Mouse (Mus musculus): ENCODE data around the gene Trp53bp2. TPM values are rescaled to one million over a fixed set of nuclear protein-coding genes. Genes with fewer than 3 reads are reported as not detected.

The Trp53bp2 gene
- polyA plus RNA-seq, 1 experiment from 2014 or later, result 3.1 TPM

DNA sequence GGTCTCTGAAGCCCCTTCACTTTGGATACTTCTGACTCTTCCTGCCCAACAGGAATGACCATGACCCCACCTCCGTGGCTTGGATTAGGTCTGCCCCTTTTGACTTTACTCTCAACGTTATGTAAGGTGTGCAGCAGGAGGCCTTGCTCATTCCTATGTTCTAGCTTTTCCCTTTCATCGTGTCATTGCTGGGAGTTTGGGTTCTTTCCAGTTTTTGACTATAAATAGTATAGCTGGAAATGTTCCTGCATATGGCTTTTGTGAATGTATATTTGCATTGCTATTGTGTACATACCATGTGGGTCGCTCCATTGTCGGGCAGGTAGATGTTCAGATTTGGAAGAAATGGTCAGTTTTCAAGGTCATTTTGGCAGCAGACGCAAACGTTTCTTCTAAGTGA, 30.1 kb upstream of the Trp53bp2 start:
- H3K27ac ChIP-seq, result no peak overlapping the region
- ATAC-seq (ENCODE audit: low read depth) (no peak), DNase-seq (no peak)
- peaks cover 1% of the 10 kb centered on the region; the same call in 1 of the 2 replicates for H3K27me3 ChIP-seq
- no peak overlapping the region for H3K9ac ChIP-seq
- no peak overlapping the region for H3K4me3 ChIP-seq (replicated peaks)
- no peak overlapping the region for H3K4me2 ChIP-seq
- H3K36me3 ChIP-seq, result no peaks in the 10 kb centered on the region
- 64% methylated on average over 7 of the region's 7 CpGs for WGBS (ENCODE audit: insufficient replicate concordance)
- no peaks in the 10 kb centered on the region for H3K9me3 ChIP-seq (replicated peaks)
- H3K4me1 ChIP-seq (replicated peaks), result no peaks in the 10 kb centered on the region

DNA sequence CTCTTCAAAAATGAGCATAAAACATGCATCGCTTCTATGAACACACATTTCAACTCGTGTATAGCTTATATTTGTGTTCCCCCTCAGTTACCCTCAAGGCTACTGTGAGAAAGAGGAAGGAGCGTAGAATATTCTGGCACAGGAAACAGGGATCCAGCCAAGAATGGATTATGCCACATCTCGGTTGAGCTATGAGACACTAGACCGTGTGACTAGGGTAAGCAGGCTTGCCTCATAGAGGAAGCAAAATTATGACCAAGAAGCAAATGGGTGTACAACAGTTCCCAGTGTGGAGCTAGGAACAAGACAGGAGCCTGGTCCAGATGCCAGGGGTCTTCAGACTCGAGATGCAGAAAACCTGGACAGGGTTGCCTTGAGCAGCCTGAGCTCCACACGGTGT, 28.3 kb upstream of the Trp53bp2 start:
- no peak for ATAC-seq (ENCODE audit: low read depth)
- WGBS (ENCODE audit: insufficient replicate concordance), result 51% methylated on average over 7 of the region's 7 CpGs
- no peaks in the 10 kb centered on the region for H3K9me3 ChIP-seq (replicated peaks)
- no peak overlapping the region for H3K9ac ChIP-seq
- no peak overlapping the region for H3K4me3 ChIP-seq (replicated peaks)
- H3K27ac ChIP-seq, result no peak overlapping the region
- H3K4me1 ChIP-seq (replicated peaks), result no peaks in the 10 kb centered on the region
- H3K27me3 ChIP-seq, result no peaks in the 10 kb centered on the region
- H3K36me3 ChIP-seq, result no peaks in the 10 kb centered on the region
- DNase-seq, result no peak
- H3K4me2 ChIP-seq, result no peak overlapping the region

DNA sequence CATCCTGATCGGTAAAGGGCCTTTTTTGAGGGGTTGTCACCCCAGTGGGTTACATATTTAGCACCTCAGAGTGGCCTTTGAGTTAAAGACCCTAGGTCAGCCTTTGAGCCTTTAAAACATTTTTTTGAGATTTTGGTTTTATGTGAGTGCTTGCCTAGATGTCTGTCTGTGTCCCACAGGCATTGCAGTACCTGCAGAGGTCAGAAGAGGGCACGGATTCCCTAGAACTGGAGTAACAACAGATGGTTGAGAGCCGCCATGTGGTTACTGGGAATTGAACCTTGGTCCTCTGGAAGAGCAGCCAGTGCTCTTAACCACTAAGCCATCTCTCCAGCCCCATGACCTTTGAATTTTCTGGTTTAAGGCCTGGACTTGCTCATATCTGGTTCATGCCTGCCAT, 27.6 kb upstream of the Trp53bp2 start:
- Histone ChIP-seq H3K4me2 (no peak overlapping the region), H3K9ac (no peak overlapping the region), H3K36me3 (no peaks in the 10 kb centered on the region), H3K4me1 (replicated peaks) (no peaks in the 10 kb centered on the region), H3K27me3 (no peaks in the 10 kb centered on the region), H3K27ac (no peak overlapping the region), H3K4me3 (replicated peaks) (no peak overlapping the region), H3K9me3 (replicated peaks) (no peaks in the 10 kb centered on the region)
- no peak for DNase-seq
- no peak for ATAC-seq (ENCODE audit: low read depth)
- WGBS (ENCODE audit: insufficient replicate concordance), result 56% methylated on average over 3 of the region's 3 CpGs

DNA sequence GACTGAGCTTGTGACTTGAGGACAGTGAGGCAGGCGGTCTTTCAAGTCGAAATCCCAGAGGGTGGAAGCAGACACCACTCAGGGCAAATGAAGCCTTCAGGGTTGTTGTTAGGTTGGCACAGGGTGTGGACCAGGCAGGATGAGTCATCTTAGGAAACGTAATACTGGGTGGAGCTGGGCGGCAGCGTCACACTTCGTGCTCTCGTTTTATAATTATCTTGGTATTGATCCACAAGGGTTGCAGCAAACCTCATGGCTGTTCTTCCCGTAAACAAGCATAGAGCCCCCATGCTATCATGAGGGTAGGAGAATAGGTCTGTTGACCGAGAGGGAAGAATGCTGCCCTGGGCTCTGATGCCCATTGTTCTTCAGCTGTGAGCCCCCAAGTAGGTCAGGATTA, 25.9 kb upstream of the Trp53bp2 start:
- H3K4me1 ChIP-seq (replicated peaks), result no peaks in the 10 kb centered on the region
- H3K4me2 ChIP-seq, result no peak overlapping the region
- 60% methylated on average over 9 of the region's 9 CpGs for WGBS (ENCODE audit: insufficient replicate concordance)
- DNase-seq, result no peak
- no peaks in the 10 kb centered on the region for H3K27me3 ChIP-seq
- no peak overlapping the region for H3K27ac ChIP-seq
- no peaks in the 10 kb centered on the region for H3K36me3 ChIP-seq
- H3K4me3 ChIP-seq (replicated peaks), result no peak overlapping the region
- H3K9me3 ChIP-seq (replicated peaks), result no peaks in the 10 kb centered on the region
- no peak for ATAC-seq (ENCODE audit: low read depth)
- H3K9ac ChIP-seq, result no peak overlapping the region

DNA sequence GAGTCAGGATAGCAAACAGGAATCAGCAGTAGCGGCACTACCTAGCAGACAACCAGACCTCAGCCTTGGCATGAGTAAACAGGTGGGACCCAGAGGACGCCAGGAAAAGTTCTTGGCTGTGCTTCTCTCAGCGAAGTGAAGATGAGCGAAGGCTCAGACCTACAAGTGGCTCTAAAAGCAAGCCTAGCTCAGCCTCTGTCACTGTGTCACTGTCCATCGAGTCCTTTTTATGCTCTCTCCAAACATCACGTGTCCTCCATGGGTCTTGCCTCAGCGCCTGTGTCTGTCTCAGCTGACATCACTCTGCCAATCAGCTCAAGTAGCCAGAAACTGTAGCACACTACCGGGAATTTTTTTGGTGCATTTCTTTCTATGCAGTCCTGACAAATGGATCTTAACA, 22.5 kb upstream of the Trp53bp2 start:
- 70% methylated on average over 8 of the region's 8 CpGs for whole genome bisulfite sequencing (ENCODE audit: insufficient replicate concordance)
- Histone ChIP-seq H3K4me1 (replicated peaks) (no peaks in the 10 kb centered on the region), H3K4me2 (no peak overlapping the region), H3K36me3 (no peaks in the 10 kb centered on the region), H3K27me3 (no peaks in the 10 kb centered on the region), H3K9ac (no peak overlapping the region), H3K27ac (no peak overlapping the region), H3K9me3 (replicated peaks) (no peaks in the 10 kb centered on the region), H3K4me3 (replicated peaks) (no peak overlapping the region)
- no peak for DNase-seq
- ATAC-seq (ENCODE audit: low read depth), result no peak

DNA sequence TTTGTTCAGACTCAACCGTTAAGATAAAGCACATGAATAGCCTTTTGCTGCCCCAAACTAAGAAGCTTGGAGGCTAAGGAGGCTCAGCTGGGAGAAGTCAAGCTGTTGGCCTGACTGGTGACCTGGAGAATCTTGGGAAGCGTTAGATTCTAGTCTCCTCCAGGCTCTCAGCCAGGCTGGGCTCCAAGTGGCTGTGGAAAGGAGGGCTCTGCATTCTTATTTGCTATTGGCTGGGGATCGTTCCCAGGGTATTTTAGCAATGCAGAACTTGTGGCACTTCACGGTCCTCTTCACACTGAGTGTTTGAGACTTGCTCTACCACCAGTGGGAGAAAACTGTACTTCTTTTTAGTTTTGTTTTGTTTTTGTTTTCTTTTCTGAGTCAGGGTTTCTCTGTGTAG, 20.2 kb upstream of the Trp53bp2 start:
- Histone ChIP-seq H3K4me1 (replicated peaks) (no peaks in the 10 kb centered on the region), H3K9ac (no peak overlapping the region), H3K27ac (no peak overlapping the region), H3K9me3 (replicated peaks) (no peaks in the 10 kb centered on the region), H3K4me3 (replicated peaks) (no peak overlapping the region), H3K36me3 (no peaks in the 10 kb centered on the region), H3K27me3 (no peaks in the 10 kb centered on the region), H3K4me2 (no peak overlapping the region)
- ATAC-seq (ENCODE audit: low read depth), result no peak
- 49% methylated on average over 4 of the region's 4 CpGs for WGBS (ENCODE audit: insufficient replicate concordance)
- no peak for DNase-seq

DNA sequence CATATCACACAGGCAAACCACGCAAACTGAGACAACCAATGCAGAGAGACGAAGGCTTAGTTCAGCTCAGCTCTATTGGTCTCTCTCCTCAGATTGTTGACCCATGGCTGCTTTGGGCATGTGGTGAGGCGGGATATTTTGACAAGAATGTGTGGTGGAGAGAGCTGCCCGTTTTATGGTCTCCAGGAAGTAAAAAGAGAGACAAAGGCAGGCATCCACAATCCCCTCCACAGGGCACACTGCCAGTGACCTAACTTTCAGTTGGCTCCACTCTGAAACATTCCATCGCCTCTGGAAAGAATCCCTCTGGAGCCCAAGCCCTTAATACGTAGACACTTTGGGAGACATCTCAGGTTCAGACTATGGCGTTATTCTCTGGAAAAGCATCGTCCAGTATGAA, 10.8 kb upstream of the Trp53bp2 start:
- DNase-seq, result no peak
- H3K27me3 ChIP-seq, result no peaks in the 10 kb centered on the region
- no peak overlapping the region for H3K27ac ChIP-seq
- no peak overlapping the region for H3K4me2 ChIP-seq
- no peaks in the 10 kb centered on the region for H3K36me3 ChIP-seq
- no peaks in the 10 kb centered on the region for H3K9me3 ChIP-seq (replicated peaks)
- H3K9ac ChIP-seq, result no peak overlapping the region
- no peak overlapping the region for H3K4me3 ChIP-seq (replicated peaks)
- WGBS (ENCODE audit: insufficient replicate concordance), result 63% methylated on average over 8 of the region's 8 CpGs
- no peaks in the 10 kb centered on the region for H3K4me1 ChIP-seq (replicated peaks)
- no peak for ATAC-seq (ENCODE audit: low read depth)

DNA sequence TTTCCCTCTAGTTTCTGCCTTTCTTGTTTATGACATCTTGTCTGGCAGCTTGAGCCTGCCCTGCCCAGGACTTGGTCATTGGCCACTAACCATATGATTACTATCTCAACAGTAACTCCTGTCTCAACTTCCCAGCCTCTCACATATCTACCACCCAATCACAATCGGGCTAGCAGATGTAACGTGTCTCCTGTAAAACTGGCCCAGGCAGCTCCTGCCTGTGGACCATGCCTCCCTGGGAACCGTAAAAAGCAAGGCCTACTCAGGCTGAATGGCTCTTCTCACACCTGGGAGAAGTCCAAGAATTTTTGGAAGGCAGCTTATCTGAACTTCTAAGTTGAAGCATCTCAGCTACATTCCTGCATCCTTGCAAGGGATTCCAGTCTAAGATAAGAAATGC, 10.2 kb upstream of the Trp53bp2 start:
- no peaks in the 10 kb centered on the region for H3K36me3 ChIP-seq
- 40% methylated on average over 3 of the region's 3 CpGs for WGBS (ENCODE audit: insufficient replicate concordance)
- no peak overlapping the region for H3K4me2 ChIP-seq
- no peak for ATAC-seq (ENCODE audit: low read depth)
- H3K4me3 ChIP-seq (replicated peaks), result no peak overlapping the region
- no peak overlapping the region for H3K9ac ChIP-seq
- H3K27me3 ChIP-seq, result no peaks in the 10 kb centered on the region
- no peak overlapping the region for H3K27ac ChIP-seq
- no peak for DNase-seq
- no peaks in the 10 kb centered on the region for H3K9me3 ChIP-seq (replicated peaks)
- no peaks in the 10 kb centered on the region for H3K4me1 ChIP-seq (replicated peaks)

DNA sequence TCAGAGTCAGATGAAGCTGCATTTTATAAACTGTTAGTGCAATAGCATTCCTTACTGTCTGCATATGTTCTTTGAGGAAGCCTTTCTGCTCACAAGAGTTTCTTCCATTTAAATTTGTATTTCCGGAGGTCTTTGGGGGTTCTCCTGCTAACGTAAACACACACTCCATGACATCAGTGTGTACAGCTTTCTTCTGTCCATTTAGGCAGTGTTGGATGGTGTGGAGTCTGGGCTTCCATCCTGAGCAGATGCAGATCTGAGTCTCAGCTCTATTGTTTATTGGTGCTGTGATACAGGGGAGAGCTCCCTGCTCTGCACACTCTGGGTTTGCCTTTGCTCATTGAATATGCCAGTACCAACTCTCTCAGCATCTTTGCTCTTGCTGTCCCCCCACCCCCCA, 9.8 kb upstream of the Trp53bp2 start:
- Histone ChIP-seq H3K27me3 (no peaks in the 10 kb centered on the region), H3K27ac (no peak overlapping the region), H3K9ac (no peak overlapping the region), H3K4me2 (no peak overlapping the region), H3K36me3 (no peaks in the 10 kb centered on the region), H3K4me1 (replicated peaks) (no peaks in the 10 kb centered on the region), H3K9me3 (replicated peaks) (no peaks in the 10 kb centered on the region), H3K4me3 (replicated peaks) (no peak overlapping the region)
- ATAC-seq (ENCODE audit: low read depth) (no peak), DNase-seq (no peak)
- 76% methylated on average over 2 of the region's 2 CpGs for WGBS (ENCODE audit: insufficient replicate concordance)

DNA sequence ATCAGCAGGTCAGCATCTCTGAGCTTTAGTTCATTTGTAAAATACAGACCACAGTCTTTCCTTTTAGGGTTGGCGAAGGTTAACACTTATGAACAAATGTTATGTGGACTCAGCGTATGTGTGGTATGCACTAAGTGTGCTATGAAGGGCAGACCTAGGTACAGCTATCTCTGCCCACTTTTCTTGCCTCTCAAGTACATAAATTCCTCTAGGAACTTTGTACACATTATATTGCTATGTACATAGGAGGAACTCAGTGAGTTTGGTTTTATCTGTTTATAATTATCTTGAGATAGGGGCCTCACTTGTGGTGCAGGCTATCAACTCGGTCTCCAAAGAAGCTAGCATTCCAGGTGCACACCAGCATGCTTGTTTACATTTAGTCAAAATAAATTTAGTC, 9.1 kb upstream of the Trp53bp2 start:
- Histone ChIP-seq H3K27ac (no peak overlapping the region), H3K4me2 (no peak overlapping the region), H3K36me3 (no peaks in the 10 kb centered on the region), H3K4me3 (replicated peaks) (no peak overlapping the region), H3K27me3 (no peaks in the 10 kb centered on the region), H3K4me1 (replicated peaks) (no peaks in the 10 kb centered on the region), H3K9ac (no peak overlapping the region), H3K9me3 (replicated peaks) (no peaks in the 10 kb centered on the region)
- 63% methylated on average over 3 of the region's 3 CpGs for WGBS (ENCODE audit: insufficient replicate concordance)
- ATAC-seq (ENCODE audit: low read depth) (no peak), DNase-seq (no peak)

DNA sequence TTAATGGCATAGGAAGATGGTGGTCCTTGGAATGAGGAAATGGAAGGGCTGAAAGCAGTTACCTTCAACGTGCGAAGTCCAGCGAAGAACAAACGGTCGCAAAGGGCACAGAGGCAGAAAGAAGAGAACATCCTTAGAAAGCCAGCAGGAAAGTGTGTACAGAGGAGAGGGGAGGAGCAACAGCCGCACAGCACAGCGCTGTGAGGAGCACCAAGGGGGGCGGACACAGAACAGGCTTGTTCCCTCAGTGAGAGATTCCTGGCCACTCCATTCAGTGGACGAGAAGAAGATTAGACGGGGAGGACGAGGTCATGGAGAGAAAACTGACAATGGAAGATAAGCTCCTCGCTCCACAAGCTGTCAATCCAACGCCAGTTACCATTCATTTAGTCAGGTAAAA, 5.9 kb upstream of the Trp53bp2 start:
- DNase-seq, result no peak

DNA sequence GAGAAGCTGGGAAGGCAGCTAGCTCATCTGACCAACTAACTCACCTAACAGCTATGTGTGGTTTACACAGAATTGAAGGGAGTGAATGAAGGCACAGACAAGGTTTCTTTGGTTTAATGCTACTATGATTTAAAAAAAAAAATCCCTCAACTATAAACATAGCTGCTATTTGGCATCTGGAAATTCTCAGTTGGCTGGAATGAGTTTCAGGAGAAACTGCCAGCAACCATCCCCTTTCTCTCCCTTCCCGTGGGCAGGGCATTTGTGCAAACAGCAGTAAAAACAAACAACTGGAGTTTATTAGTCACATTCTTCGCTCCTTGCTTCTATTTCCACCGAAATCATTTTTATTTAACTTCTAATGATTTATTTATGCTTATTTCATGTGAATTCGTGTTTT, 2.4 kb upstream of the Trp53bp2 start:
- H3K4me1 ChIP-seq (replicated peaks), result peaks cover 21% of the 10 kb centered on the region
- H3K9me3 ChIP-seq (replicated peaks), result no peaks in the 10 kb centered on the region
- ATAC-seq (ENCODE audit: low read depth) (no peak), DNase-seq (no peak)
- H3K4me3 ChIP-seq (replicated peaks), result no peak overlapping the region
- no peak overlapping the region for H3K9ac ChIP-seq
- no peak overlapping the region for H3K4me2 ChIP-seq
- 0 out of 2 replicates have a peak, but pooled peaks cover 3% of the 10 kb centered on the region for H3K27me3 ChIP-seq
- H3K36me3 ChIP-seq, result no peaks in the 10 kb centered on the region
- WGBS (ENCODE audit: insufficient replicate concordance), result 61% methylated on average over 4 of the region's 4 CpGs
- H3K27ac ChIP-seq, result no peak overlapping the region

More for the DNA sequence above, 5.9 kb upstream of the Trp53bp2 start:
- Histone ChIP-seq H3K4me1 (replicated peaks) (peaks cover 4% of the 10 kb centered on the region), H3K27ac (no peak overlapping the region), H3K27me3 (0 out of 2 replicates have a peak, but pooled peaks cover 3% of the 10 kb centered on the region), H3K9me3 (replicated peaks) (no peaks in the 10 kb centered on the region), H3K4me2 (no peak overlapping the region), H3K36me3 (no peaks in the 10 kb centered on the region), H3K4me3 (replicated peaks) (no peak overlapping the region), H3K9ac (no peak overlapping the region)
- no peak for ATAC-seq (ENCODE audit: low read depth)
- WGBS (ENCODE audit: insufficient replicate concordance), result 44% methylated on average over 13 of the region's 13 CpGs

Data from liver, embryonic 13.5 days (tissue).